Mouse (Mus musculus): Measurements from ENCODE around the gene 5330417C22Rik. TPM values are rescaled to one million over a fixed set of nuclear protein-coding genes. Genes with fewer than 3 reads are reported as not detected.
A peak's percentile ranks its signal among the peaks of the same experiment; 100 is the strongest.
"Not testable (repeated sequence)": the region's sequence is repeated elsewhere in the genome, so short reads cannot be mapped to it uniquely, and the experiment has no call there.

Gene 5330417C22Rik
- polyA plus RNA-seq, 1 experiment from 2014 or later = 10.8 TPM

- H3K9me3 ChIP-seq (ENCODE audit: control insufficient read depth) = no peaks in the 10 kb centered on the region
- H3K27ac ChIP-seq (ENCODE audit: low read depth, low read length) = no peak overlapping the region
- H3K9ac ChIP-seq (ENCODE audit: low read depth, low read length) = 0 out of 2 replicates have a peak overlapping the region, but pooled peaks have one; percentile 26
- peak overlapping the region; percentile 32 for H3K4me2 ChIP-seq (replicated peaks; ENCODE audit: low read depth)
- H3K36me3 ChIP-seq (ENCODE audit: control insufficient read depth, insufficient read depth) = no peaks in the 10 kb centered on the region
- ATAC-seq = peak; percentile 71
- TF ChIP-seq CTCF (IDR thresholded peaks at IDR 0.05; ENCODE audit: low read depth) = no peak
- no peaks in the 10 kb centered on the region for H3K4me1 ChIP-seq (replicated peaks; ENCODE audit: control insufficient read depth, insufficient read depth, low read length)
- no peak overlapping the region for H3K4me3 ChIP-seq (ENCODE audit: low read depth, low read length)
- WGBS = 5% methylated on average over 9 of the region's 9 CpGs
- no peaks in the 10 kb centered on the region for H3K27me3 ChIP-seq (replicated peaks; ENCODE audit: control insufficient read depth, insufficient read depth, low read length)
Observed at GRCm38 (mm10) chr3:108510716-108511483, 25.4 kb downstream of the 5330417C22Rik start.

- no peak overlapping the region for H3K4me3 ChIP-seq (ENCODE audit: low read depth, low read length)
- H3K27ac ChIP-seq (ENCODE audit: low read depth, low read length) = no peak overlapping the region
- no peak overlapping the region for H3K4me2 ChIP-seq (replicated peaks; ENCODE audit: low read depth)
- no peak for ATAC-seq
- H3K4me1 ChIP-seq (replicated peaks; ENCODE audit: control insufficient read depth, insufficient read depth, low read length) = no peaks in the 10 kb centered on the region
- H3K9me3 ChIP-seq (ENCODE audit: control insufficient read depth) = no peaks in the 10 kb centered on the region
- H3K9ac ChIP-seq (ENCODE audit: low read depth, low read length) = no peak overlapping the region
- TF ChIP-seq CTCF (IDR thresholded peaks at IDR 0.05; ENCODE audit: low read depth) = no peak
- WGBS = 68% methylated on average over 2 of the region's 2 CpGs
- no peaks in the 10 kb centered on the region for H3K27me3 ChIP-seq (replicated peaks; ENCODE audit: control insufficient read depth, insufficient read depth, low read length)
- H3K36me3 ChIP-seq (ENCODE audit: control insufficient read depth, insufficient read depth) = no peaks in the 10 kb centered on the region
Observed at GRCm38 (mm10) chr3:108510156-108510555, 26.2 kb downstream of the 5330417C22Rik start.

GRCm38 (mm10) chr3:108508745-108509474, 27.4 kb downstream of the 5330417C22Rik start:
- TF ChIP-seq CTCF (IDR thresholded peaks at IDR 0.05; ENCODE audit: low read depth) = no peak
- Histone ChIP-seq H3K4me1 (replicated peaks; ENCODE audit: control insufficient read depth, insufficient read depth, low read length) (no peaks in the 10 kb centered on the region), H3K36me3 (ENCODE audit: control insufficient read depth, insufficient read depth) (no peaks in the 10 kb centered on the region), H3K9ac (ENCODE audit: low read depth, low read length) (no peak overlapping the region), H3K27me3 (replicated peaks; ENCODE audit: control insufficient read depth, insufficient read depth, low read length) (no peaks in the 10 kb centered on the region), H3K9me3 (ENCODE audit: control insufficient read depth) (no peaks in the 10 kb centered on the region), H3K4me3 (ENCODE audit: low read depth, low read length) (no peak overlapping the region), H3K4me2 (replicated peaks; ENCODE audit: low read depth) (no peak overlapping the region), H3K27ac (ENCODE audit: low read depth, low read length) (no peak overlapping the region)
- ATAC-seq = 0 out of 2 replicates have a peak, but pooled peaks have one; percentile 46
- WGBS = 71% methylated on average over 4 of the region's 4 CpGs

GRCm38 (mm10) chr3:108503908-108504307, 32.4 kb downstream of the 5330417C22Rik start:
- Histone ChIP-seq H3K27me3 (replicated peaks; ENCODE audit: control insufficient read depth, insufficient read depth, low read length) (no peaks in the 10 kb centered on the region), H3K9ac (ENCODE audit: low read depth, low read length) (no peak overlapping the region), H3K4me1 (replicated peaks; ENCODE audit: control insufficient read depth, insufficient read depth, low read length) (no peaks in the 10 kb centered on the region), H3K4me3 (ENCODE audit: low read depth, low read length) (no peak overlapping the region), H3K4me2 (replicated peaks; ENCODE audit: low read depth) (no peak overlapping the region), H3K9me3 (ENCODE audit: control insufficient read depth) (no peaks in the 10 kb centered on the region), H3K27ac (ENCODE audit: low read depth, low read length) (no peak overlapping the region), H3K36me3 (ENCODE audit: control insufficient read depth, insufficient read depth) (no peaks in the 10 kb centered on the region)
- no peak for TF ChIP-seq CTCF (IDR thresholded peaks at IDR 0.05; ENCODE audit: low read depth)
- no peak for ATAC-seq
- 49% methylated on average over 4 of the region's 4 CpGs for WGBS

GRCm38 (mm10) chr3:108501411-108501810, 34.9 kb downstream of the 5330417C22Rik start:
- not testable (repeated sequence) for H3K4me3 ChIP-seq (ENCODE audit: low read depth, low read length); H3K27ac ChIP-seq (ENCODE audit: low read depth, low read length); H3K36me3 ChIP-seq (ENCODE audit: control insufficient read depth, insufficient read depth); H3K27me3 ChIP-seq (replicated peaks; ENCODE audit: control insufficient read depth, insufficient read depth, low read length); H3K9me3 ChIP-seq (ENCODE audit: control insufficient read depth); H3K4me1 ChIP-seq (replicated peaks; ENCODE audit: control insufficient read depth, insufficient read depth, low read length); ATAC-seq; H3K4me2 ChIP-seq (replicated peaks; ENCODE audit: low read depth); H3K9ac ChIP-seq (ENCODE audit: low read depth, low read length)
- WGBS = 49% methylated on average over 3 of the region's 3 CpGs

- 76% methylated on average over 8 of the region's 8 CpGs for WGBS
Observed at GRCm38 (mm10) chr3:108499826-108500225, 36.5 kb downstream of the 5330417C22Rik start.

More at GRCm38 (mm10) chr3:108499826-108500225, 36.5 kb downstream of the 5330417C22Rik start:
- Histone ChIP-seq H3K36me3 (ENCODE audit: control insufficient read depth, insufficient read depth) (no peaks in the 10 kb centered on the region), H3K27me3 (replicated peaks; ENCODE audit: control insufficient read depth, insufficient read depth, low read length) (no peaks in the 10 kb centered on the region), H3K4me3 (ENCODE audit: low read depth, low read length) (no peak overlapping the region), H3K9me3 (ENCODE audit: control insufficient read depth) (no peaks in the 10 kb centered on the region), H3K27ac (ENCODE audit: low read depth, low read length) (no peak overlapping the region), H3K4me2 (replicated peaks; ENCODE audit: low read depth) (no peak overlapping the region), H3K9ac (ENCODE audit: low read depth, low read length) (no peak overlapping the region), H3K4me1 (replicated peaks; ENCODE audit: control insufficient read depth, insufficient read depth, low read length) (no peaks in the 10 kb centered on the region)
- no peak for ATAC-seq
- TF ChIP-seq CTCF (IDR thresholded peaks at IDR 0.05; ENCODE audit: low read depth) = no peak
